Mouse (Mus musculus) midbrain, embryonic 10.5 days (tissue): ENCODE measurements around the gene 1700022I11Rik. TPM values are rescaled to one million over a fixed set of nuclear protein-coding genes. Genes with fewer than 3 reads are reported as not detected.
"Not testable (repeated sequence)": the region's sequence is repeated elsewhere in the genome, so short reads cannot be mapped to it uniquely, and the experiment has no call there.

Experiments used
- DNase-seq: peaks from one replicate; pipeline ENCODE4 v3.0.0-alpha.2; 2017; ENCODE audit warnings: low spot score
- H3K27ac ChIP-seq: fragments of 300-500 bp; sonication (generic); replicated peaks from 2 replicates; pipeline ENCODE4 v1.5.1; 2016; ENCODE audit warnings: mild to moderate bottlenecking
- H3K27me3 ChIP-seq: fragments of 300-500 bp; sonication (generic); 2 replicates; pipeline ENCODE4 v1.6.1; 2016; ENCODE audit warnings: low read depth, mild to moderate bottlenecking; ENCODE audit not compliant: poor library complexity, severe bottlenecking
- H3K36me3 ChIP-seq: fragments of 300-500 bp; sonication (generic); 2 replicates; pipeline ENCODE4 v1.6.1; 2016; ENCODE audit warnings: mild to moderate bottlenecking, moderate library complexity
- H3K4me1 ChIP-seq: fragments of 300-500 bp; sonication (generic); 2 replicates; pipeline ENCODE4 v1.6.1; 2016
- H3K4me3 ChIP-seq: fragments of 300-500 bp; sonication (generic); 2 replicates; pipeline ENCODE4 v1.5.1; 2016; ENCODE audit warnings: mild to moderate bottlenecking, moderate library complexity
- H3K9me3 ChIP-seq: fragments of 300-500 bp; sonication (generic); replicated peaks from 2 replicates; pipeline ENCODE4 v1.6.1; 2016; ENCODE audit warnings: mild to moderate bottlenecking
- WGBS: fragments of 180-500 bp; shearing (Covaris S2); methylation state at CpG from one replicate; pipeline ENCODE4 v1.1.7; 2016; 5-methylcytosine and 5-hydroxymethylcytosine counted together
- polyA plus RNA-seq: library from polyadenylated mRNA; unstranded; fragments of >200 nt; fragmentation: Nextera tagmentation; extraction: Ambion mirVana; gene quantifications from 2 replicates; pipeline ENCODE4 v1.2.1, GENCODE M21; 2016

1700022I11Rik gene
- polyA plus RNA-seq, 1 experiment from 2014 or later, result 0.59 TPM

DNA sequence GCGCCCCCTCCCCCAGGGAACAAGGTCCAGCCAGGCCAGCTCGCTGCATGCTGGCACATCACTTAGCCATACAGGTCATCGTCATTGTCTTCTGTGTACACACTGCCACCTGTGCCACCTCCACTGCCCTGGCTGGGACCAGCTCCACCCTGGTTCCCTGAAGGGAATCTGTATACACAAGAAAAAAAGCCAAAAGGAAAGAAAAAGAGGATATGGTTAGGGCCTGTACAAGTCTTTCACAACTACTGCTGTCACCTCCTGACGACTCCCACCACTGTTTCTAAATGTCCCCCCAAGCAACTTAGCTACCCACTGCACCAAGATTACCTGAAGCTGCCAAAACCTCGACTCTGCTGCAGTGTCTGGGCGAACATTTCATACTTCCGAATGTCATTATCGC is 11.1 kb downstream of the 1700022I11Rik start:
- H3K9me3 ChIP-seq, H3K4me1 ChIP-seq, H3K27ac ChIP-seq, DNase-seq, H3K27me3 ChIP-seq, H3K4me3 ChIP-seq: not testable (repeated sequence)
- 89% methylated on average over 8 of the region's 8 CpGs for WGBS
- peaks cover 94% of the 10 kb centered on the region for H3K36me3 ChIP-seq

DNA sequence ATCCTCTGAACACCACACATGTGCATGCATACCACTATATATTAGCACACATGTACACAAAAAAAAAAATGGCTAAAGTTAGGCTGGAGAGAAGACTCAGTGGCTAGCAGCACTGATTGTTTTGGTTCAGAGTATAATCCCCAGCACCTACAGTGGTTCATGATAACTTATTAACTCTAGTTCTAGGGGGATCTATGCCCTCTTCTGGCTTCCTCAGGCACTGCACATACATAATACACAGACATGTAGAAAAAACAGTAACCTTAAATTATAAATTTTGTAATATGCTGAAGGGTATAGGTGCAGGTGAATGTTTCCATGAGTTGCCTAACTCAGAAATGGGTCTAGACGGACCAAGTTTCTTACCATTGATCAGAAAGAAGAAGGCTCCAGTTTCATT is 18.9 kb downstream of the 1700022I11Rik start:
- no peak overlapping the region for H3K27ac ChIP-seq
- H3K27me3 ChIP-seq, result no peaks in the 10 kb centered on the region
- 86% methylated on average over 1 of the region's 1 CpGs for WGBS
- H3K4me1 ChIP-seq, result no peaks in the 10 kb centered on the region
- H3K36me3 ChIP-seq, result peaks cover 100% of the 10 kb centered on the region
- no peaks in the 10 kb centered on the region for H3K9me3 ChIP-seq
- no peak for DNase-seq
- H3K4me3 ChIP-seq, result no peak overlapping the region

DNA sequence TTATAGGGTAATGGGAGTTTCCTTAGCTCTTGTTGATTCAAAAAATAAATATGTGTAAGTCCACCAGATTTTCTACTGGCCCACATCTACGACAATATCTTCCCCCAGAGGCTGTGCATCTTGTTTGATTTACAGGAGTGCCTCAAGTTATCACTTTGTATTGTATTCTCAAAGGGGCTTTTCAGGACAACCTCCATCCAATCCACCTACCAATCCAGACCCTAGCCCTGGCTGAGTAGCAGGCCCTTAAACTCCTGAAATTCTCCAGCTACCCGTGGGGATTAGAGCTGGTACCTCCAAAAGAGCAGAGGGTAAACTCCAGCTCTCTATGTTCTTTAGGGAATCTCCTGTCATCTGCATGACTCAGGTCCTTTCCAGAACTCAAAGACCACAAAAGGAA is 28.6 kb downstream of the 1700022I11Rik start:
- no peak overlapping the region for H3K27ac ChIP-seq
- peaks cover 29% of the 10 kb centered on the region for H3K4me1 ChIP-seq
- H3K9me3 ChIP-seq, result no peaks in the 10 kb centered on the region
- DNase-seq, result no peak
- 75% methylated on average over 2 of the region's 2 CpGs for WGBS
- no peaks in the 10 kb centered on the region for H3K27me3 ChIP-seq
- peak overlapping the region; percentile 94 for H3K4me3 ChIP-seq
- H3K36me3 ChIP-seq, result peaks cover 61% of the 10 kb centered on the region

DNA sequence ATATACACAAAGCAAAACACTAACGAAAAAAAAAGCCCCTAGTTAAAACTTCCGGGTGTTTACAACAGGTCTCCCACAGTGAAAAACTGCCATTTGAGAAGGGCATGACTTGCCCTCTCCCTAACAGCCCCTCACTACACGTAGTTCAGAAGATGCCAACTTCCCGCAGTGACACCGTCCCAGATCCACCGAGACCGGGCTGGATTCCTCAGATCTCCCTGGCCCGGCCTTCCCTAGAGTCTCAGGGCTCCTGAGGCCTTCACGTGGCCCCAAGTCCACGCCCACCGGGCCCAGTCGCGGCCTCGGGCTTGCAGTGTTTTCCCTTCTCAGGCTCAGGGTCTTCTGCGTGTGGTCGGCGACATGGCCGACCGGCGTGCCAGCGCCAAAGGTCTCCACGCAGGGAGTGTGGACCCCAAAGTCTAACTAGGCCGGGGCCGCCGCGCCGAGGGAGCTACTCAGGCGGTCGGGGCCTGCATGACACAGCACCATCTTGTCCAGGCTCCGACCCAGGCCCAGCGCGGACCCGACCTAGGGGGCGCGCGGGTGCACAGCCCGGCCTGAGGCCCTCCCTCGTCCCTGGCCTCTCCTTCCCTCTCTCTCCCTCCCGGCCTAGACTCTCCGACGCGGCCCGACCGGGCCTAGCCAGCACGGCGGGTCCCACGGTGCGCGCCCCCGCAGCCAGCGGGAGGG is 30.2 kb downstream of the 1700022I11Rik start:
- Histone ChIP-seq H3K9me3 (no peaks in the 10 kb centered on the region), H3K4me1 (peaks cover 29% of the 10 kb centered on the region), H3K36me3 (peaks cover 53% of the 10 kb centered on the region), H3K27ac (peak overlapping the region; percentile 98), H3K4me3 (peak overlapping the region; percentile 94), H3K27me3 (no peaks in the 10 kb centered on the region)
- DNase-seq, result peak; percentile 86
- WGBS, result under 1% methylated on average over 51 of the region's 51 CpGs

DNA sequence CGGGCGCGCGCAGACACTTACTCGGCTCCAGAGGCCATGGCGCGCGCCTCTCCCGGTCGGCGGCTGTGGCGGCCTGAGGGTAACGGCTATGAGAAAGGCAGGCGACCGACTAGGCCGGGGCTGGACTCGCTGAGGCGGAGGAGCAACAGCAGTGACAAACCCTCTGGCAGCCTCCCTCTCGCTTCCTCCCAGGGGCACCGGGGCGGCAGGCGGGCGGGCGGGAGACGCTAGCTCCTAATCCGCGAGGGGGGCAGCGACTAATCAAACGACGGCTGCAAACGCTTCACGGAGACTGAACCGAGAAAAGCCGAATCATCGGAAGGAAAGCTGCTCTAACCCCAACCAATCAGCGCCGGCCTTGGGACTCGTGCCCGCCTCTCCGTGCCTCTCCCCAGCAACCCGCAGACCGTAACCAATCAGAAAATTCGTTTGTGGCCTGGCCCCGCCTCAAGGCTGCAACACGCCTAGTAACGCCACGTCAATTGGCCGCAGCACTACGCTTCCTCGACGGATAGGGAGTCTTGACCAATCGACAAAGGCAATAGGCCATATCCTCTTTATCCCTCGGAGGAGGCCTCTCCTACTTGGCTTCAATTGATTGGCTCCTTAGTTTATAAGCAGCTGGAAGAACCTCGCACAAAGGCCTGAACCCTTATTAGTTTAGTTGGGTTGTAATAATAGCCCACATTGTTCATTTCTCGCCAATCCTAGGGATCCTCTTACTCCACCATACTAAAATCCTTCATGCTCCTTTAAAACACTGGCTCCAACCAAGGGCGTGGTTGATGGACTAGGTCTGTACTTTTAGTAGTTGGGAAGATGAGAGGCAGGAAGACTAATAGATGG is 31.0 kb downstream of the 1700022I11Rik start, which contains the start of gene Vcp:
Gene Vcp (minus strand): TSS at position 367 of the 846 bp plus-strand sequence.
- H3K36me3 ChIP-seq, result peaks cover 51% of the 10 kb centered on the region
- peak within 1 kb of the TSS; percentile 94 for H3K4me3 ChIP-seq
- peaks cover 29% of the 10 kb centered on the region for H3K4me1 ChIP-seq
- H3K27me3 ChIP-seq, H3K9me3 ChIP-seq: not testable (repeated sequence)
- WGBS, result under 1% methylated on average over 54 of the region's 56 CpGs
- peak; percentile 99 for DNase-seq
- H3K27ac ChIP-seq, result peak within 1 kb of the TSS; percentile 98

DNA sequence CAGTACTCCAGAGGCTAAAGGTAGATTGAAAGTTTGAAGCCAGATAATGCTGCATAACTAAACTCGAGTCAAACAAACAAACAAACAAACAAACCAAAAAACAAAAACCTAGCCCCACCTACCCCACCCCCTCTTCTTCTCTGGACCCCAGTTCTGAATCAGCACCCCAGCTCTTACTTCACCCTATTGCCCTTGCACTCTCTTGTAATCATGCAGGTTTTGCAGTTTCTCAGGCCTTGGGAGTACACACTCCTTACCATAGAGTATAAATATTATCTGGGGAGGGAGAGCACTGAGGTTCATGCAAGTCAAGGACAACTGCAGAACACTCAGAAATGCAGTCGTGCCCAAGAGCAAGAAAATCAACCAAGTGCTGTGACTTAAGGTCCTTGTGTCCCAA is 31.9 kb downstream of the 1700022I11Rik start:
- Histone ChIP-seq H3K36me3 (peaks cover 49% of the 10 kb centered on the region), H3K4me1 (peaks cover 29% of the 10 kb centered on the region), H3K9me3 (no peaks in the 10 kb centered on the region), H3K27me3 (no peaks in the 10 kb centered on the region), H3K27ac (peak overlapping the region; percentile 98), H3K4me3 (peak overlapping the region; percentile 94; the same call in 1 of the 2 replicates)
- DNase-seq, result no peak
- 91% methylated on average over 2 of the region's 2 CpGs for WGBS

DNA sequence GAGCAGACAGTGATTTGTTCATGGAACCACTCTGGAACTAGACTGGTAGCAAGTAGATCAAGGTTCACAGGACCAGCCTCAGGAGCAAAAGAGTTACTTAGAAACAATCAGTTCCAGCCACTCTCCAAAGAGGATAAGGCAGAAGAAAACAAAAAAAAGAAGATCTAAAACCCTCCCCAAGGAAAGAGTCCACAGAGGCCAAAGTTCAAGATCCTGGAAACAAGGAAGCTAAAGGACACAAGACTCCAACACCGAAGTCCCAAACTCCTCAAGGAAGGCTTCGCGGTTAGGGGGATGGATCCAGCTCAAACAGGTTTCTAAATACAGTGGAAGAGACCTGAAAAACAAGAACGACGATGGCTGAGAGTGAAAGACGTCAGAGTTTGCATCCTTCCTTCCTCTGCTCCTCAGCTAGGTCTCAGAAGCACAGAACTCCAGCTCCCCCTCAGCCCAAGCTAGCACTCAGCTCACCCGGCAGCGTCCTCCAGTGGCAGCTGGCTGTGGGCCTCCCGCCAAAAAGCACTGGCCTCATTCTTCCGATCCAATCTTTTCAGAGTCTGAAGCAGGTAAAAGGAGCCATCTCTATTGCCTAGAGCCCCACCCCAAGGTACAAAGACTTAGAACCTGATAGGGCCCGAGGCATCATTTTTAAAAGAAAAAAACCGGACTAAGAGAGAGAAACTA is 33.5 kb downstream of the 1700022I11Rik start:
- WGBS, result 82% methylated on average over 12 of the region's 12 CpGs
- Histone ChIP-seq H3K36me3 (peaks cover 42% of the 10 kb centered on the region), H3K27ac (no peak overlapping the region), H3K4me3 (no peak overlapping the region), H3K9me3 (no peaks in the 10 kb centered on the region), H3K4me1 (peaks cover 20% of the 10 kb centered on the region), H3K27me3 (no peaks in the 10 kb centered on the region)
- no peak for DNase-seq

DNA sequence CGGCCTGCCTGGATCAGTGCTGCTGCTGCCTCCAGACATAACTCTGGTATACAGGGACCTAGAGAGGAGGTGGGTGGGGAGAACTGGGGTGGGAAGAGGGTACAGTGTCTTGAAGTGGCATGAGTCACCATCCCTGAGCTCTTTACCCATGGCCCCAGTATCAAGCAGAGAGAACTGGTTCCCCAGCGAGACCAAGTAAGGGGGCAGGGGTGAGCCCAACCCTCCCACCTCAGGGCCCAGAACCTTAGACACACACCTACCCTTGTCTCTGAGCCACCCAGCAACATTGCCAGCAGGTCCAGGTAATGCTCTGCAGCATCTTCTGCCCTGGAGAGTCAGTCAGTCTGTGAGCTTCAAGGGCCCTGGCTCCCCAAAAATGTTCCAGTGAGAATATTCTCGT is 35.5 kb downstream of the 1700022I11Rik start:
- Histone ChIP-seq H3K4me3 (no peak overlapping the region), H3K4me1 (peaks cover 25% of the 10 kb centered on the region)
- WGBS, result 91% methylated on average over 3 of the region's 3 CpGs

DNA sequence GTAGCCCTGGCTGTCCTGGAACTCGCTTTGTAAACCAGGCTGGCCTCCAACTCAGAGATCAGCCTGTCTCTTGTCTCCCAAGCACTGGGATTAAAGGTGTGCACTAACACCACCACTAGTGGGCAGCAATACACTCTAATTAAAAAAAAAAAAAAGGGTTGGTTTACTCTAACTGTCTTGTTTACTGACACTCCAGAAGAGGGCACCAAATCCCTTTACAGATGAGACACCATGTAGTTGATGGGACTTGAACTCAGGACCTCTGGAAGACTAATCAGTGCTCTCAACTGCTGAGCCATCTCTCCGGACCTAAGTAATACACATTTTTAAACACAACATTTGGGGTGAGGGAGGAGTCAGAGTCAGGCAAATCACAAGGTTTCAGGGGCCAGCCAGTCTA is 36.4 kb downstream of the 1700022I11Rik start:
- Histone ChIP-seq H3K27ac (no peak overlapping the region), H3K36me3 (peaks cover 39% of the 10 kb centered on the region), H3K4me1 (peaks cover 26% of the 10 kb centered on the region), H3K9me3 (no peaks in the 10 kb centered on the region), H3K27me3 (no peaks in the 10 kb centered on the region), H3K4me3 (no peak overlapping the region)
- WGBS, result 56% methylated on average over 2 of the region's 2 CpGs
- DNase-seq, result no peak

More for the DNA sequence above, 35.5 kb downstream of the 1700022I11Rik start:
- H3K27me3 ChIP-seq, result no peaks in the 10 kb centered on the region
- no peak overlapping the region for H3K27ac ChIP-seq
- DNase-seq, result no peak
- peaks cover 39% of the 10 kb centered on the region for H3K36me3 ChIP-seq
- H3K9me3 ChIP-seq, result no peaks in the 10 kb centered on the region

DNA sequence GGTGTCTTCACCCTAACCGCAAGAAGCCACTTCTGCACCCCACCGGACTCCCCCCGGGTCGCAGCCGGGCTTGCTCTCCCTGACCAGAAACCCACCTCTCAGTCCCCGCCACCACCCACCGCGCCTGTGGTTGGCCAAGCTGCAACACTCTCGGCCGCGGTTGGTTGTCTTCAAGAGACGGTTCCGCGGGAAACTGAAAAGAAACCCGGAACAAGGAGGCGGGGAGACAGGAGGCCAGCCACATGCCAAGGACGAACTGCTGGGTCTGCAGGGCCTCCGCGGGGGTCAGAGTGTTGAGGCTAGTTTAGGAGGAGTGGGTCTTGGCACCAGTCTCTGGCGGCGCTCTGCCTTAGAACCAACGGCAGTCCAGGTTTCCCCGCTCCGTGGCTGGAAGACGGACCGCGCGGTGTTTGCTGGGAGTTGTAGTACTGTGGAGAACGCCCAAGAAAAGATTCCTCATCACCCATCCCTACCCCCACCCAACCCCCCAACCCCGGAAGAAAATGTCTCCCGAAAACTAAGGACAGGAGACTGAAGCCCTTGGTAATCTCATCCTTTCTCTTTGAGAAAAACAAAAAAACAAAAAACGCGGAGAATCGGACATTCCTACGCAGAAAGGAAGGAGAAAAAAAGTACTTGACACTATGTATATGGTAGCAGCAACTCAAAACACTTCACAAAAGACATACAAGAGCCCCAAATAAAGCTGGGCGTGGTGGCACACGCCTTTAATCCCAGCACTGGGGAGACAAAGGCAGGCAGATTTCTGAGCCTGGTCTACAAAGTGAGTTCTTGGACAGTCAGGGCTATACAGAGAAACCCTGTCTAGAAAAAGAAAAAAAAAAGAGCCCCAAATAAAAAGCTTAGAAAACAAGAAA is 41.0 kb downstream of the 1700022I11Rik start, which contains the start of gene Fancg:
Gene Fancg (minus strand): TSS at position 346 of the 878 bp plus-strand sequence.
- WGBS, result 1% methylated on average over 37 of the region's 37 CpGs
- no peaks in the 10 kb centered on the region for H3K27me3 ChIP-seq

DNA sequence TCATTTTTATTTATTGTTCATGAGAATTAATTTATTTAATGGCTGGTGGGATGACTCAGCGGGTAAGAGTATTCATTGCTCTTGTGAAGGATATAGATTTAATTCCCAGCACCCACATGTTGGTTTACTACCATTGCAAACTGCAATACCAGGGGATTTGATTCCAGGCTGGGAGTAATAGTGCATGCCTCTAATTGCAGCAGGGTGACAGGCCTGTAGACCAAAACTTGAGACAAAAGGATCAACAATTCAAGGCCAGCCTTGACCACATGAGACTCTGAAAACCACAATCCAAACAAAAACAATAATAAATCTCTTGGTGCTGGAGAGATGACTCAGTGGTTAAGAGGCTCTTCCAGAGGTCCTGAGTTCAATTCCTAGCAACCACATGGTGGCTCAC is 42.7 kb downstream of the 1700022I11Rik start:
- no peak overlapping the region for H3K4me3 ChIP-seq
- peaks cover 8% of the 10 kb centered on the region for H3K36me3 ChIP-seq
- H3K9me3 ChIP-seq, result no peaks in the 10 kb centered on the region
- no peaks in the 10 kb centered on the region for H3K27me3 ChIP-seq
- no peak overlapping the region for H3K27ac ChIP-seq
- H3K4me1 ChIP-seq, result peaks cover 31% of the 10 kb centered on the region
- DNase-seq, result no peak
- WGBS, result 93% methylated on average over 1 of the region's 1 CpGs

More for the DNA sequence above, 41.0 kb downstream of the 1700022I11Rik start, which contains the start of gene Fancg:
- Histone ChIP-seq H3K36me3 (peaks cover 16% of the 10 kb centered on the region; the same call in 1 of the 2 replicates), H3K27ac (peak within 1 kb of the TSS; percentile 90), H3K4me1 (peaks cover 31% of the 10 kb centered on the region), H3K9me3 (no peaks in the 10 kb centered on the region), H3K4me3 (peak within 1 kb of the TSS; percentile 73)
- DNase-seq, result peak; percentile 88

DNA sequence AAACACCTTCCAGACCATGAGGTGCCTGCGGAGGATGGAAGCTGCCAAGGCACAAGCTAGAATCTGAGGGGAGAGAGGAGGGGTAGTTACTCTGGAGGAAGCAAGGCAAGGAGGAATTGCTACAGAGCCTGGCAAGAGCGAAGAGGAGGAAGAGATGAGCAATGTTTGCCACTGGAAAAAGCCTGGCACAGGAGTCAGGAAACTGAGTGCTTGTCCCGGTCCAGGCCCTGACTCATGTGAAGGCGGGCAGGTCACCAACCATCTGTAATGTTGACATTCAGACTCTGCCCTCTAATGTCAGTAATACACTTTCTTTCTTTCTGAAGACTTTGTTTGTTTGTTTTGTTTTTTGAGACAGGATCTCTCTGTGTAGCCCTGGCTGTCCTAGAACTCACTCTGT is 48.8 kb downstream of the 1700022I11Rik start:
- Histone ChIP-seq H3K4me3 (no peak overlapping the region), H3K27me3 (no peaks in the 10 kb centered on the region), H3K36me3 (peaks cover 67% of the 10 kb centered on the region), H3K9me3 (no peaks in the 10 kb centered on the region), H3K27ac (no peak overlapping the region), H3K4me1 (peaks cover 11% of the 10 kb centered on the region)
- no peak for DNase-seq
- 94% methylated on average over 4 of the region's 4 CpGs for WGBS
